Mouse (Mus musculus) naive thymus-derived CD4-positive, alpha-beta T cell, adult 2 months (primary cell): ENCODE data around the gene Gm21731.
A peak's percentile ranks its signal among the peaks of the same experiment; 100 is the strongest.
"Not testable (repeated sequence)": the region's sequence is repeated elsewhere in the genome, so short reads cannot be mapped to it uniquely, and the experiment has no call there.

ENCODE experiments used
- DNase-seq: peaks from one replicate; pipeline ENCODE4 v3.0.0-alpha.2; 2011; ENCODE audit warnings: low read depth

Gene Gm21731

DNA sequence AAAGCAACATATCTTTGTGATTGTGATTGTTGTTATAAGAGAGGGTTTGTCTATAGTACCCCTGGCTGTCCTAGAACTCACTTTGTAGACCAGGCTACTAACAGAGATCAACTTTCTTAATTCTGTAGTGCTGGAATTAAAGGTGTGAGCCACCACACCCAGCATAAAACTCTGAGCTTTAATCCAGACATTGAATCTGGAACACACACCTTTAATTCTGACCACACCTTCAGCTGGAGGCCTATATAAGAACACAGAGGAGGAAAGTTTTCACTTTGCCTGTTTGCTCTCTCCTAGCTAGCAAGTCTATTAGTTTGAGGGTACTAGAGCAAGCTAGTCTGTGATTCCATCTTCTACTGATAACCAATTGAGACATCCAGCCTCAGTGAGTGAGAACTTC, at the start of gene Gm21731:
Gene Gm21731 (plus strand): TSS at position 301 of the 400 bp plus-strand sequence.
- not testable (repeated sequence) for DNase-seq

DNA sequence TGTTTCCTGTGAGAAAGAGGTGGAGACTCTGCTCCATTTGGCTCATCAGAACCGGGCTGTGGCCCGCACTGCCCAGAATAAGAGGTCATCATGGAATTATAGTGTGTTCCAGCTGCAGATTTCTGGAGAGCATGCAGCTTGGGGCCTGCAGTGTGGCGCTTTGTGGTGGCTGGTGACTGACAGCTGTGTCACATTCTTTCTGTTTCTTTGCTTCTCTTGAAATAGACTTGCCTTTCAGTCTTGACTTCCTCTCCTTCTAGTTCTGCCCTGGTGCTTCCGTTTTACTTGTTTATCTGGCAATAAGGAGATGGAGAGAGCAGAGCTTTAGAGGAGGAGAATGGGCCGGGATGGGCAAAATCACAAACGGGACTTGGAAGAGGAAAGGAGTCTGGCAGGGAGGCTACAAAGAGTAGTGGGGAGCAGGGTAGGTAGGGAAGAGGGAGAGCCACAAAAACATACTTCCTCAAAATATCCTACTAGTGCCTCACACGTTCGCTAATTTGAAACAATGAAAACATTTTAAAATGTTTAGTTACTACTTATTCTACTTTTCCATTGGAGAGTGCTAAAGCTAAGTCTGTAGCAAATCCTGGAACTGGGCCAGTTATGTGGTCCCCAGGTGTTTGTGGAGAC, 42.6 kb upstream of the Gm21731 start:
- not testable (repeated sequence) for DNase-seq

DNA sequence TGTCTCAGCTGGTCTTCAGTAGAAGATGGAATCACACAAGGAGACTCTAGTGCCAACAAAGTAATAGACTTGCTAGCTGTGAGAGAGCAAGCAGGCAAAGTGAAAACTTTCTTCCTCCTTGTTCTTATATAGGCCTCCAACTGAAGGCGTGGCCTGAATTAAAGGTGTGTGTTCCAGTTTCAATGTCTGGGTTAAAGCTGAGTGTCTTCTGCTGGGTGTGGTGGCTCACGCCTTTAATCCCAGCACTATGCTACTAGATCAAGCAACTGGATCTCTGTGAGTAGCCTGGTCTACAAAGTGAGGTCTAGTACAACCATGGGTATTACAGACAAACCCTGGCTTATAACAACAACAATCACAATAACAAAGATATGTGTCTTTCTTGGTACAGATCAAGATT, 23.1 kb upstream of the Gm21731 start, which contains the start of gene Gm21762:
Gene Gm21762 (minus strand): TSS at position 101 of the 400 bp plus-strand sequence.
- DNase-seq, result not testable (repeated sequence)

DNA sequence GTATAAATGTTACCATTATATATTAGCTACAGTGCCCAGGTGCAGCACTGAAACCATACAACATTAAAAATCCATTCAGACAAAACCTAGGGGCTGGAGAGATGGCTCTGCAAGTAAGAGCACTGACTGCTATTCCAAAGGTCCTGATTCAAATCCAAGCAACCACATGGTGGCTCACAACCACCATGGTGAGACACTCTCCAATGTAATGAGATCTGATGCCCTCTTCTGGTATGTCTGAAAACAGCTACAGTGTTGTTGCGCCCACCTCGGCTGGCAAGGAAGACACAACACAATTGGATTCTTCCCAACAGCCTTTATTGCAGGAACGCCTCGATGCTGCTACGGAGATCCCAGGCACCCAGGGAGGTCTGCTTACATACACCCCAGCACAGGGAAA, 18.0 kb upstream of the Gm21731 start:
- peak; percentile 18 for DNase-seq

DNA sequence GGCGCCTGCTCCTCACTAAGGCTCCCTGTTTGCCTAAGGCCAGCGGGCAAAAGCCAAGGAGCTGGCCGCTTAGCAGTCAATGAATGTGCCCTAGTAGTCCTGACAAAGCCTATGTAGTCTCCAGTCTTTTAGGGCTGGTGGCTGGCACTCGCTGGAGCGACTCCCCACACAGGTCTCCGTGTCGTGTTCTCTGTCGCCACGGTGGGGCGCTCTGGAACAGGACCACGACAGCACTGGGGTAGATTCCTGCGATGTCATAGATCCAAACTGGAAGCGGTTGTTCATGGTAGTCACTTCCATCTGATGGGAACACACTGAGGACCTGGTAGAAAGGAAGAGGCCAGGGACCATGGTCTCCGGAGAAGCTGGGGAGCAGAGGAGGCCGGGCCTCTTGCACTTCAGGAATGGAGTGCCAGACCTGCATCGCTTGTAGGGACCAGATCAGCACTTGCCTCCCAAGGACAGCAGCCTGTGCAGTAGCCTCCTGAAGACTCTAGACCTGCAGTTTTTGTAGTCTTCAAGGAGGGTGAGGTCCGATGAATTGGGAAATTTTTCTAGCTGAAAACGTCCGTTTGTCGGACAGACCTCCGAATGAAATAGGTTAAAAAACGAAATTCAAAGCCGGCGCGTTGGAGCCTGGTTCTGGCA, 15.8 kb upstream of the Gm21731 start:
- not testable (repeated sequence) for DNase-seq

DNA sequence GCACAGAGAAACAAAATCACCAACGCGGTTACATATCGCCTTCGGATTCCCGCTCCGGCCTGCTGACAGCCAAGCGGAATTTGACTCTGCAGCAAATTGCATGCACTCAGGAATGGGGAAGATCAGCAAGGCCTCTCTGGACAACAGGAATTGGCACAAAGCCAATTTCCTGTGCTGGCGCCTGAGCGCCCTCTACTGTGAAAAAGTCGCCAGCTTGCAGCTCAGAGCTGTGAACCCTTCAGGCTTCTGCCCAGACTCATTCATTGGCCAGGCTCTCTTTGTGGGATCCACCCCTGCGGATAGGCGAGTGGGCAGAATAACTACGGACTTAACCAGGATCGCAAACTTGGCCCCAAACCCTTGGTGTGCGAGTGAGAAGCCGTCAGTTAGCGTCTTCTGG, 7.1 kb upstream of the Gm21731 start:
- DNase-seq, result not testable (repeated sequence)

DNA sequence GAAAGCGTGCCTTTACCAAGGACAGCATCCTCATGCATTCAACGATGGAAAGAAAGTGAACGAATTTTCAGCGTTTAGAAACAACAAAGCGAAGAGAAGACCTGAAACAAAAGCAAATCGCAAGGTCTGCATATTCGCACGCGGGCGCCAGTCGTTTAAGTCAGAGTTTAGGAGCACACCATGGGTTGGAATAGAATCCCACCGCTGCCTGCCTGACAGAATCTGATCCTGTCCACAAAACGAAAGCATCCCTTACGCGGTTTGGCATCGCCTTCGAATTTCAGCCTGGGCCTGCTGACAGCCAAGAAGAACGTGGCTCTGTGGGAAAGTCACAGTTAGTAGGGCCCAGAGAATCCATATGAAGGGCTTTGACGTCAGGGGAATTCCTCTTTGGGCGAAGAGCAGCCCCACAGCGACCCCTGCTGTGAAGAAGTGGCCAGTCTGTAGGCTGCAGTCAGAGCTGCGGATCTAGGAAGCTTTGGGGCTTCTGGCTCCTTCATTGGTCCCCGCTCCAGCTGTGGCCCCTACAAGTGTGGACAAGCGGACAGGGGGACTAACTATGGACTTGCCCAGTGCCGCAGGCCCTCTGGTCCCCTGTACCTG, 6.4 kb upstream of the Gm21731 start:
- DNase-seq, result peak; percentile 8

DNA sequence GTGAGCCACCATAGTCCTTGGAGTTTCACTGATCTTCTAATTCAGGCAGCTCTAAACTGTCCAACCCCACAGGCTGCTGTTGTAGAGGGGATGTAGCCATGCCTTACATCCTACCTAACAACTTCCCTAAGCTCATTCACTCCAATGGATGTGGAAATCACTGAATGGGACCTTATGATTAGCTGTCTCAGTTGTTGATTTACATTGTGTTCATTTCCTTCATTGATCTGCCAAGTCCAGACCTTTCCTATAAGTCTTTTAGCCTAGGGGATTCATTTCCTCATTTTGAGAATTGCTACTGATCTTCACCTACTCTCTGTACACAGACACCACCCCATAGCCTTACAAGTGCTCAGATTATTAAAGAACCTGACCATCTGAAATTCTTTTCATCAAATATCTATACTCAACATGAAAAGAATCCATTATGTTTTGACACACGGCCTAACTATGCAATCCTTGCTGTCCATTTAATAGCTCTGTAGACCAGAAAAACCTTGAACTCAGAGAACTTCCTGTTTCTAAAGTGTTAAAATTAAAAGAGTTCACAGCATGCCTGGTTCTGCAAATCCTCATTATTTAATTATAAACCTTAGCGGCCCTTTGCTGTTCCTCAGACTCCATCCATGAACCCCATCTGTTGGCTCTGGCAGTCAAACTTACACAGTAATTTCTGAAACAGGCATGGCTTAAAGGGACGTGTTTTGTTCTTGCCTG, 12.5 kb downstream of the Gm21731 start:
- not testable (repeated sequence) for DNase-seq

DNA sequence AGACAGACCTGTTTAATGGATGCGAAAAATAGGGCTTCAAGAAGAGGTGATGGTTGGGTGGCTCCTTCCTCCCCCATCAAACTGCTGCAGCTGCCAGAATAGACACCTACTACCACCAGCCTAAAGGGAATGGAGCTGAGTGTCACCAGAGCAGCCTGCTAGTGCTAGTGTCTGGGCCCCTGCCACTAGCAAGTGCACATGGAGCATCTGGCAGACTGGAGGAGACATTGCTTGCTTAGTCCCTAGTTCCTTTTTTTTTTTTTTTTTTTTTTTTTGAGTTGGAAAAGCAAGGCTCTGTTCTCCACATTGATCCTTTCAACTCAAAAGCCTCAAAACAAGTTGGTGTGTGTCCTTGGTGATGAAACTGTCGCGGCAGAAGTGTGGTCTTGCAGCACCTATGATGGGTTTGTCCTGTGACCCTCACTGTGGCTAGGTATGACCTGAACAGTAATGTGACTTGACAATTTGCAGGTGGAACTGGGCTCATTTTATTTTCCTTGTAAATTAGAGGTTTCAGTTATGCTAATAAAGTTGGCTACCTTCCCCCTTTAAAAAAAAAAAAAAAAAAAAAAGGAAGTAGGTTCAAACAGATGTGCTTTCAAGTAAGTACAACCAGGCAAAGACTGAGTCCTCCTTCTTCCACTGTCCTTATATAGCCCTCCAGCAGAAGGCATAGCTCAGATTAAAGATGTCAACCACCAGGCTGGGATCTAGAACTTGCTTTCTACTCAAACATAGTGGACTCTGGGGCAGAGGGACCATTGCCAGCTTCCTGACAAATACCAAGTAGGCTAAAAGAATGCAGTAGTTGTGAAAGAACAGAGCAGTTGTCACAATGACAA, 20.1 kb downstream of the Gm21731 start:
- peak; percentile 5 for DNase-seq

DNA sequence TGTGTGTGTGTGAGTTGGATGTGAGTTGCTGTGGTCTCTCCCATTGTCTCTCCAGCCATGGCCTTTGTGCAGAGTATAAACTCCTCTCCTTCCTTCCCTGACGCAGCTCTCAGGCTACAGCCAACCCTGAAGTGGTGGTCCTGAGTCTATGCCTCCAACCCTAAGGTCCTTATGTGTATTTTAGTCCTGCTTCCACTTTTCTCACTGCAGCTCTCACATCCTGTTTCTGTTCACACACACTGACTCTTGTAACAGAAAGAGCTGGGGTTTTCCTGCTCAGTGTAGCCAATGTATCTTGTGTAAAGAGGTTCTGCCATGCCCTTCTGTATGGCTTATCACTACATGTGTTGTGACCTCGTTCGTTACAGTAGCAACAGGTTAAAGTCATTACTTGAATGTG, 20.8 kb downstream of the Gm21731 start:
- peak; percentile 14 for DNase-seq

DNA sequence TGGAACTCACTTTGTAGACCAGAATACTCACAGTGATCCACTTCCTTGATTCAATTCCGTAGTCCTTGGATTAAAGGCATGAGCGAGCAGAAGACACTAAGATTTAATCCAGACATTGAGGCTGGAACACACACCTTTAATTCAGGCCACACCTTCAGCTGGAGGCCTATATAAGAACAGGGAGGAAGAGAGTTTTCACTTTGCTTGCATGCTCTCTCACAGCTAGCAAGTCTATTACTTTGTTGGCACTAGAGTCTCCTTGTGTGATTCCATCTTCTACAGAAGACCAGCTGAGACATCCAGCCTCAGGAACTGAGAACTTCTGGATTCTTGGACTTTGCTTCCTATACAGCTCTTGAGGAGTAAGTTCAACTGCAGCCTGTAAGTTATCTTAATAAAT, 24.0 kb downstream of the Gm21731 start, which contains the start of gene AF067061:
Gene AF067061 (plus strand): TSS at position 245 of the 400 bp plus-strand sequence.
- not testable (repeated sequence) for DNase-seq

DNA sequence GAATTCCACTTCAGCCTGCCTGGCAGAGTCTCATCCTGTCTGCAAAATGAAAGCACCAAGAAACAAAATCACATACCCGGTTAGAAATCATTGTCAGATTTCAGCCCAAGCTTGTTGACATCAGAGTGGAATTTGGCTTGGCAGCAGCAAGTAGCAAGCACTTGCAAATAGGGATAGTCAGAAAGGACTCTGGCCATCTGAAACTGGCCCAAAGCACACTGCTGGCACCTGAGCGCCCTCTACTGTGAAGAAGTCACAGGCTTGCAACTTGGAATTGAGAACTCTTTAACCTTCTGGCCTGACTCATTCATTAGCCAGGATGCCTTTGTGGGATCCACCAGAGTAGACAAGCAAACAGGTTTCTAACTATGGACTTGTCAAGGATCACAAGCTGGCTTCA, 38.9 kb downstream of the Gm21731 start:
- not testable (repeated sequence) for DNase-seq

DNA sequence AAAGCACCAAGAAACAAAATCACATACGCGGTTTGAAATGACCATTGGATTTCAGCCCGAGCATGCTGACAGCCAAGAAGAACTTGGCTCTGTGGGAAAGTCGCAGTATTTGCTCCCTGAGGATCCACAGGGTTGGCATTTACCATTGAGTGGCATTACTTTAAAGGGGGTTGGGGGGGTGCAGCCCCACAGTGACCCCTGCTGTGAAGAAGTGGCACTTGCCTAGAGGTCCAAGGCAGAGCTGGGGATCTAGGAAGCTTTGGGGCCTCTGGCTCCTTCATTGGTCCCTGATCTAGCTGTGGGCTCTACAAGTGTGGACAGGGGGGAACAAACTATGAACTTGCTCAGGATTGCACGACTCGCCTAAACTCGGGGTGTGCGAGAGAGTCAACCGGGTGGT, 39.9 kb downstream of the Gm21731 start:
- DNase-seq, result no peak
